Mouse (Mus musculus) brain, embryonic 14.5 days (tissue): ENCODE measurements at regions not wholly inside any gene's neighbourhood (a gene's known extent, or its start where the extent isn't known, plus 50 kb on each side); places are given as distances from the start of the nearest gene placed in this dataset.
A peak's percentile ranks its signal among the peaks of the same experiment; 100 is the strongest.

ENCODE experiments used
- DNase-seq: peaks from one replicate; pipeline ENCODE4 v3.0.0-alpha.2; 2011; ENCODE audit warnings: low read depth
- CTCF ChIP-seq: fragments of 200-500 bp; IDR thresholded peaks from 2 replicates; pipeline ENCODE4 v1.5.1; 2012; ENCODE audit warnings: inconsistent platforms, mild to moderate bottlenecking, moderate library complexity, borderline replicate concordance; ENCODE audit not compliant: insufficient read depth, insufficient read length; ENCODE audit errors: extremely low read depth
- POLR2A ChIP-seq: fragments of 200-500 bp; IDR thresholded peaks from 2 replicates; pipeline ENCODE4 v1.6.1; 2012; ENCODE audit warnings: mild to moderate bottlenecking, inconsistent platforms, borderline replicate concordance; ENCODE audit not compliant: poor library complexity, insufficient read depth, insufficient read length, severe bottlenecking; ENCODE audit errors: extremely low read depth

GRCm38 (mm10) chrX:14273628-14274337, 62.8 kb downstream of the H2al1n start:
- peak; percentile 88 for DNase-seq
- no peak for TF ChIP-seq CTCF
- TF ChIP-seq POLR2A: no peak

GRCm38 (mm10) chrX:14279312-14279711, 68.4 kb downstream of the H2al1n start:
- DNase-seq: no peak
- TF ChIP-seq POLR2A: no peak
- no peak for TF ChIP-seq CTCF

DNA sequence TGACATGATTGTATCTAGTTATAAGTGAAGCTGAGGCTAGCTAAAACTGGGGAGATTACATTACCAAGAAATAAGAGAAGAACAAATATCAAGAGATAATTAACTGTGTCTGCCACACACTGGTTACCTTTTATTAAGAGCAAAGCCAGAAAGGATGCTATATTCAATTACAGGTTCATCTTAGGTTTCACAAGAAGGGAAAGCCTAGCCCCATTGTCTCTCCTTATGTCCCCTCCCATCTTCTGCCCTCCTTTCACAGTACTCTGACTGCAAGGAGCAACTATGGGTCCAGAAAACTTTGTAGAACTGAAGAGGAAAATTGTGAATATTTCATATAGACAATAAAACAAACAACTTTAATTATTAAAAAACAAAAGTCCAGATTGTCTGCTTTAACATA, 68.8 kb downstream of the H2al1n start:
- DNase-seq: no peak
- TF ChIP-seq POLR2A: no peak
- TF ChIP-seq CTCF: no peak

DNA sequence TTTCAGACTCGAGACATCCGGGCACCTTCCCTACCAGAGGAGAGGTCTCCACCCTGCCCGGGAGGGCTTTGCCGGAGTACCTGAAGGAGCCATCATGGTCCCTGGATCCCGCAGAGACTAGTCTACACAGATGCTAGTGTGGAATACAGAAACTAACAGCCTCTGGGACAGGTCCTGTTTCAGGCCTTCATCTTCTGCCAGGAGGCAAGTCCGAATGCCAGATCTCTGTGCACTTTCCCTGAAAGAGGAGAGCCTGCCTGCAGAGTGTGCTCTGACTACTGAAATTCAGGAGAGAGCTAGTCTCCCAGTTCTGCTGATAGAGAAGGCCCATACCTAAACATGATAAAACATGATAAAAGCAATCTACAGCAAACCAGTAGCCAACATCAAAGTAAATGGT, 83.9 kb downstream of the H2al1n start:
- no peak for TF ChIP-seq POLR2A
- no peak for TF ChIP-seq CTCF
- DNase-seq: no peak

DNA sequence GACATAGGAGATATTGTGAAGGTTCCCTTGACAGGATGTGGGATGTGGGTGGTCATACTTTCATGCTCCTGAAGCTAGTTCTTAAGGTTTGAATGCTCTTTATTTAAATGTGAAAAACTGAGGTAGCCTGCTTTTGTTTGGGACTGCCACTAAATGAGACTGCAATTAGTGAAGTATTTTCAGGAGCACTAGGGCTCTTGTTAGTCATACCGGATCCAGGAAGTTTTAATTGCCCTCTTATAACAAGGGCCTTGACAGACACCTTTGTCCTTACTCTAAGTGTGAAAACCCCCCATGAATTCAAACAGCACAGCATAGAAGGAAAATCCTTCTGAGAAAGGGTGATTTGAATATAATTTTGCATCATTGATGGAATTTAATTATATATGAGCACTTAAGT, 91.2 kb downstream of the H2al1n start:
- TF ChIP-seq POLR2A (no peak), CTCF (no peak)
- DNase-seq: peak; percentile 68

DNA sequence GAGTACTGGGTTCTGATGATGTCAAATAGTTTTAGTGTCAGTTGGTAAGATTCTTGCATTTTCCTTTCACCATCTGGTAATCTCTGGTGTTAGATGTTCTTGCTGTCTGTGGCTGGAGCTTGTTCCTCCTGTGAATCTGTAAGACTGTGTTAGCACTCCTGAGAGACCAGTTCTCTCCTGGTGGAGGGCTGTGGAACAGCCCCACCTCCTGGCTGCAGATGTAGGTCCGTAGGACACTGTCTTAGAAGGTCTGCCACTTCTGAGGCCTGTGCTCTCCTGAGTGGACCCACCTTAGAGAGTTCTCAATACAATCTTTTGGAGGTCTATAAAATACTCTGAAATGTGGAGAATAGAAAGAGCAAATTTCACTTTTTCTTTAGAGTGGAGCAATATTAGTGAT, 101.8 kb downstream of the H2al1n start:
- no peak for TF ChIP-seq POLR2A
- TF ChIP-seq CTCF: peak; percentile 13; the same call in 1 of the 2 replicates
- no peak for DNase-seq

- DNase-seq: no peak
- TF ChIP-seq CTCF (no peak), POLR2A (no peak)
Measured at GRCm38 (mm10) chrX:14352416-14352815, 141.5 kb downstream of the H2al1n start.

DNA sequence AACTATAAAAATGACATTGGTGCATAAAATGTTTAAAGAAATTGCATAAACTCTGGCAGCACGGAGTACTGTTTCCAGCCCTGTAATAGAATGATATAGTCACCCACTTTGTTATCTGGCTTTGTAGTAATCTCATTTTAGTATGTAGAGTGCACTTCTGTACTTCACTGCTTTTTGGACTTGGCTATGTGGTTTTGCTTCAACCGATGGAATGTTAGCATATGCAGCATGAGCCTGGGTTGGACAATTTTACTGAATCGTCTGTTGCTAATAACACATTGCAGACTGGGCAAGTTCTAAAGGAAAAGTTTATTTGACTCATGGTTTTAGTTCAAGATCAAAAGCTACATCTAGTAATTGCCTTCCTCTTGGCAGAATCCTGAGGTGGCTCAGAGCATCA, 142.4 kb downstream of the H2al1n start:
- DNase-seq: no peak

GRCm38 (mm10) chrX:14356466-14357030, 145.6 kb downstream of the H2al1n start:
- peak; percentile 17 for DNase-seq
- TF ChIP-seq POLR2A: no peak
- no peak for TF ChIP-seq CTCF

More for the DNA sequence above, 142.4 kb downstream of the H2al1n start:
- TF ChIP-seq POLR2A (no peak), CTCF (no peak)
